Mouse (Mus musculus) liver, adult 2 months (tissue): ENCODE data around the gene Mrps35.

Source experiments
- CTCF ChIP-seq: fragments of 200-500 bp; IDR thresholded peaks from 2 replicates; pipeline ENCODE4 v1.5.1; 2011; ENCODE audit warnings: low read depth, low read length, control low read depth
- POLR2A ChIP-seq: fragments of 200-500 bp; IDR thresholded peaks from 2 replicates; pipeline ENCODE4 v1.6.1; 2011; ENCODE audit warnings: low read length, control low read depth; ENCODE audit not compliant: insufficient read depth; ENCODE audit errors: extremely low read depth

GRCm38 (mm10) chr6:147023568-147023967, 19.0 kb upstream of the Mrps35 start:
- no peak for TF ChIP-seq CTCF
- TF ChIP-seq POLR2A = no peak
